Mouse (Mus musculus) heart, embryonic 11.5 days (tissue): ENCODE data around the gene 1500015O10Rik. TPM values are rescaled to one million over a fixed set of nuclear protein-coding genes. Genes with fewer than 3 reads are reported as not detected.

Experiments used
- ATAC-seq: fragments of 200-750 bp; cut with Nextera tagmentation; replicated peaks from 2 replicates; pipeline ENCODE4 v1.8.0; 2017; ENCODE audit warnings: moderate library complexity; ENCODE audit not compliant: insufficient number of reproducible peaks, low FRiP score, low TSS enrichment
- H3K27ac ChIP-seq: fragments of 300-500 bp; sonication (generic); 2 replicates; pipeline ENCODE4 v1.5.1; 2014; ENCODE audit warnings: mild to moderate bottlenecking, low read depth, low read length
- H3K27me3 ChIP-seq: fragments of 300-500 bp; sonication (generic); 2 replicates; pipeline ENCODE4 v1.6.1; 2014; ENCODE audit warnings: mild to moderate bottlenecking, low read length, mixed read lengths; ENCODE audit not compliant: control insufficient read depth, insufficient read depth
- H3K36me3 ChIP-seq: fragments of 300-500 bp; sonication (generic); 2 replicates; pipeline ENCODE4 v1.6.1; 2014; ENCODE audit warnings: mild to moderate bottlenecking, low read length, moderate library complexity, mixed read lengths; ENCODE audit not compliant: control insufficient read depth, insufficient read depth
- H3K4me1 ChIP-seq: fragments of 300-500 bp; sonication (generic); 2 replicates; pipeline ENCODE4 v1.6.1; 2014; ENCODE audit warnings: low read length; ENCODE audit not compliant: control insufficient read depth, insufficient read depth
- H3K4me2 ChIP-seq: fragments of 300-500 bp; sonication (generic); 2 replicates; pipeline ENCODE4 v1.6.1; 2014; ENCODE audit warnings: mild to moderate bottlenecking, moderate library complexity
- H3K4me3 ChIP-seq: fragments of 300-500 bp; sonication (generic); 2 replicates; pipeline ENCODE4 v1.5.1; 2014; ENCODE audit warnings: low read depth, low read length
- H3K9ac ChIP-seq: fragments of 300-500 bp; sonication (generic); 2 replicates; pipeline ENCODE4 v1.6.1; 2014; ENCODE audit warnings: mild to moderate bottlenecking, low read depth, low read length, moderate library complexity
- H3K9me3 ChIP-seq: fragments of 300-500 bp; sonication (generic); replicated peaks from 2 replicates; pipeline ENCODE4 v1.6.1; 2016; ENCODE audit warnings: low read length; ENCODE audit not compliant: control insufficient read depth
- WGBS: fragments of 180-500 bp; shearing (Covaris S2); extraction: QIAGEN DNeasy Blood & Tissue Kit; methylation state at CpG from one replicate; pipeline ENCODE4 v1.1.7; 2014; ENCODE audit not compliant: insufficient replicate concordance; 5-methylcytosine and 5-hydroxymethylcytosine counted together
- polyA plus RNA-seq: library from polyadenylated mRNA; unstranded; fragments of >200 nt; fragmentation: Nextera tagmentation; extraction: Ambion mirVana; gene quantifications from 2 replicates; pipeline ENCODE4 v1.2.1, GENCODE M21; 2014

The 1500015O10Rik gene
- polyA plus RNA-seq, 1 experiment from 2014 or later = 3.2 TPM

DNA sequence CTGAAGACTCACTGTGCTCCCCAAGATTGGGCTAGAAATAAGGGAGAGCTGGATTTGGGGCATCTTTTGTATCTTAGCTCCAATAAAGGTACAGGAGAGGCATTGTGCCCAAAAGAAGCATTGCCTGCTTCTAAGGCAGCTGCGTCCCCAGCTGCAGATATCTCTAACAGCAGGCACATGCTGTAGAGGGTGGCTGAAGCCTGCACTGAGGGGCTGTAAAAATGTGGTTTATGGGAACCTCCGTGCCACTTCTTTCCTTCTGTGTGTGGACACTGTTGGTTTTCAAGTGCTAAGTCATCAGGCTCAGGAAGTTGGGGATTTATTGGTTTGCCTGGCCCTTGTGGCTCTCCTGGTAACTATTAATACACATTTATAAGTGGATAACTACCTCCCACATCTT, 11.6 kb upstream of the 1500015O10Rik start:
- WGBS = 71% methylated on average over 2 of the region's 2 CpGs

DNA sequence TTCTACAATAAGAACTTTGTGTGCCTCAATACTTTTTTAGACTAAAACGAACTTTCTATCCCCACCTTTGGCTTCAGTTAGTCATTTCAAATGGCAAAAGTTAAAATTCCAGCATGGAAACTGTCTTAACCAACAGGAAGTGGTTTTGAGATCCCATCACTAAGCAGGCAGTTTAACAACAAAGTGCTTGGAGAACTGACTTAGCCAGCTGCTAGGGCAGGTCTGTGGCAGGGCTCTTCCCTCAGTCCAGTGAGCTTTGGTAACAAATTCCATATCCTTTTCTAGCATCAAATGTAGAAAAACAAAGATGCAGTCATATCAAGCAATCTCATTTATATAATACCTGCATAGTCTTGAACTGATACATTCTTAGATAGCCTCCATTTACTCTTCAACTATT, 7.9 kb upstream of the 1500015O10Rik start:
- Histone ChIP-seq H3K27me3 (no peaks in the 10 kb centered on the region), H3K27ac (no peak overlapping the region), H3K36me3 (no peaks in the 10 kb centered on the region), H3K9me3 (no peaks in the 10 kb centered on the region), H3K9ac (no peak overlapping the region), H3K4me3 (no peak overlapping the region), H3K4me2 (no peak overlapping the region), H3K4me1 (no peaks in the 10 kb centered on the region)
- ATAC-seq = no peak
- WGBS = 62% methylated on average over 1 of the region's 1 CpGs

More for the DNA sequence above, 11.6 kb upstream of the 1500015O10Rik start:
- Histone ChIP-seq H3K4me2 (no peak overlapping the region), H3K9me3 (no peaks in the 10 kb centered on the region), H3K4me3 (no peak overlapping the region), H3K4me1 (0 out of 2 replicates have a peak, but pooled peaks cover 3% of the 10 kb centered on the region), H3K36me3 (no peaks in the 10 kb centered on the region), H3K27me3 (no peaks in the 10 kb centered on the region), H3K9ac (no peak overlapping the region), H3K27ac (no peak overlapping the region)
- ATAC-seq = no peak

DNA sequence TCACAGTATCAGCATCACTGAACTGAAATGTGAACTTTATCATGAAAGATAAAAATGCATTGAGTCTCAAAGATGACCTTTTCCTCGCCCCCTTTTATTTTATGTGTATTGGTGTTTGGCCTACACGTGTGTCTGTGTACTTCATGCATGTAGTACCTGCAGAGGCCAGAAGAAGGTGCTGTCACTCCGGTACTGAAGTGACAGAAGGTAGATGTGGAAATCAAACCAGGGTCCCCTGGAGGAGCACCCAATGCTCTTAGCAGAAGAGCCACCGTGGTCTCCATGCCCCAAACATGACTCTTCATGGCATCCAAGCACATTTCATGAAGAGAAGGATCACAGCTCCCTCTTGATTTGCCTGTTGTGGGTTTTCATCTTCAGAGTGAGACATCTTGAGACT, 1.7 kb downstream of the 1500015O10Rik start:
- no peak overlapping the region for H3K27ac ChIP-seq
- no peak overlapping the region for H3K4me3 ChIP-seq
- H3K36me3 ChIP-seq = no peaks in the 10 kb centered on the region
- 75% methylated on average over 4 of the region's 4 CpGs for WGBS
- no peaks in the 10 kb centered on the region for H3K9me3 ChIP-seq
- H3K4me2 ChIP-seq = no peak overlapping the region
- no peak for ATAC-seq
- H3K4me1 ChIP-seq = no peaks in the 10 kb centered on the region
- no peak overlapping the region for H3K9ac ChIP-seq
- H3K27me3 ChIP-seq = no peaks in the 10 kb centered on the region

GRCm38 (mm10) chr1:43732657-43733056, 2.3 kb downstream of the 1500015O10Rik start:
- Histone ChIP-seq H3K4me3 (no peak overlapping the region), H3K27me3 (no peaks in the 10 kb centered on the region)
- 87% methylated on average over 1 of the region's 1 CpGs for WGBS

GRCm38 (mm10) chr1:43737812-43738518, 7.6 kb downstream of the 1500015O10Rik start:
- H3K27me3 ChIP-seq = no peaks in the 10 kb centered on the region
- no peak overlapping the region for H3K9ac ChIP-seq
- no peak overlapping the region for H3K4me3 ChIP-seq
- no peak for ATAC-seq
- H3K36me3 ChIP-seq = no peaks in the 10 kb centered on the region
- H3K27ac ChIP-seq = no peak overlapping the region
- H3K4me2 ChIP-seq = no peak overlapping the region
- 68% methylated on average over 7 of the region's 7 CpGs for WGBS
- H3K9me3 ChIP-seq = no peaks in the 10 kb centered on the region
- H3K4me1 ChIP-seq = no peaks in the 10 kb centered on the region

More at GRCm38 (mm10) chr1:43732657-43733056, 2.3 kb downstream of the 1500015O10Rik start:
- no peak overlapping the region for H3K4me2 ChIP-seq
- no peaks in the 10 kb centered on the region for H3K36me3 ChIP-seq
- ATAC-seq = no peak
- no peak overlapping the region for H3K9ac ChIP-seq
- H3K4me1 ChIP-seq = no peaks in the 10 kb centered on the region
- no peak overlapping the region for H3K27ac ChIP-seq
- no peaks in the 10 kb centered on the region for H3K9me3 ChIP-seq

DNA sequence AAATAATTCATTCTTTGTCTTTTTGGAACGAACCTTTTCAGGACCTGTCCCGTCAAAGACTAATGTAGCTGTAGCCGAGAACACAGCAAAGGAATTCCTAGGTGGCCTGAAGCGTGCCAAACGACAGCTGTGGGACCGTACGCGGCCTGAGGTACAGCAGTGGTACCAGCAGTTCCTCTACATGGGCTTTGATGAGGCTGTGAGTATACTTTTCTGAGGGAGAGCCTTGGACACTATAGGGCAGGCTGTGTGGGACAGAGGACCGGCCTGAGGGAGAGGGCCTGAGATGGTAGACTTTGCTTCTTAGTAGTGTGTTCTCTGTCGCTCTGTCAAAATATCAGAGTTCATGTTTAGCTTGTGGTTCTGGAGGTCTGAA, 8.1 kb downstream of the 1500015O10Rik start:
- no peak overlapping the region for H3K4me3 ChIP-seq
- H3K27me3 ChIP-seq = no peaks in the 10 kb centered on the region
- H3K9me3 ChIP-seq = no peaks in the 10 kb centered on the region
- H3K4me1 ChIP-seq = no peaks in the 10 kb centered on the region
- no peak for ATAC-seq
- no peak overlapping the region for H3K27ac ChIP-seq
- WGBS = 85% methylated on average over 10 of the region's 10 CpGs
- no peak overlapping the region for H3K4me2 ChIP-seq
- H3K36me3 ChIP-seq = no peaks in the 10 kb centered on the region
- H3K9ac ChIP-seq = no peak overlapping the region

- no peak for ATAC-seq
- H3K4me3 ChIP-seq = no peak overlapping the region
- H3K9me3 ChIP-seq = no peaks in the 10 kb centered on the region
- no peak overlapping the region for H3K4me2 ChIP-seq
- no peaks in the 10 kb centered on the region for H3K4me1 ChIP-seq
- H3K36me3 ChIP-seq = peaks cover 2% of the 10 kb centered on the region; the same call in 1 of the 2 replicates
- no peak overlapping the region for H3K27ac ChIP-seq
- H3K27me3 ChIP-seq = no peaks in the 10 kb centered on the region
- no peak overlapping the region for H3K9ac ChIP-seq
- 89% methylated on average over 8 of the region's 8 CpGs for WGBS
Observed at GRCm38 (mm10) chr1:43754448-43755312, 24.3 kb downstream of the 1500015O10Rik start.

DNA sequence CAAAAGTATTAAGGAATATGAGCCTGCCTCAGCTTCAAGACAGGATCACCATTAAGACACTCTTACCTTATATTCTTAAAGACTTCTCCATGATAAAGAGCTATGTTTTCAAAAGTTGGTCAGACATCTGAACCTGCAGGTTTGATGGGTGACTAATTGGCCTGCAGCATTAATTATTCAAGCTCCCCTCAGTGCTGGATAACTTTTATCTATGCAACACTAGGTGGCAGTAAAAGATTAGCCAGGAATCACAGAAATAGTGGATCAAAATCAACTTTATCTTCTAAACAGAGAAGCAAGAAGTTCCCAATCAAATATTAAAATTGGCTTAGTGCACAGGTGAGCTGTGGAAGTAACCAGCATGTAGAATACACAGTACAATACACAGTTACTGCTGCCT, 29.7 kb downstream of the 1500015O10Rik start:
- Histone ChIP-seq H3K9ac (no peak overlapping the region), H3K4me2 (no peak overlapping the region), H3K9me3 (no peaks in the 10 kb centered on the region), H3K4me1 (no peaks in the 10 kb centered on the region), H3K27ac (no peak overlapping the region), H3K27me3 (no peaks in the 10 kb centered on the region), H3K4me3 (no peak overlapping the region), H3K36me3 (peaks cover 2% of the 10 kb centered on the region; the same call in 1 of the 2 replicates)
- ATAC-seq = no peak
